Mouse (Mus musculus) stomach, postnatal 0 days (tissue): ENCODE measurements around the gene Arrdc4. TPM values are rescaled to one million over a fixed set of nuclear protein-coding genes. Genes with fewer than 3 reads are reported as not detected.
A peak's percentile ranks its signal among the peaks of the same experiment; 100 is the strongest.

ENCODE experiments used
- ATAC-seq: fragments of 200-750 bp; cut with Nextera tagmentation; 2 replicates; pipeline ENCODE4 v1.8.0; 2017; ENCODE audit not compliant: low FRiP score, low TSS enrichment
- DNase-seq: peaks from one replicate; pipeline ENCODE4 v3.0.0-alpha.2; 2016; ENCODE audit warnings: low spot score
- H3K27ac ChIP-seq: fragments of 300-500 bp; sonication (generic); replicated peaks from 2 replicates; pipeline ENCODE4 v1.5.1; 2014; ENCODE audit warnings: mild to moderate bottlenecking, control low read depth
- H3K27me3 ChIP-seq: fragments of 300-500 bp; sonication (generic); 2 replicates; pipeline ENCODE4 v1.6.1; 2014; ENCODE audit warnings: low read length; ENCODE audit not compliant: control insufficient read depth, insufficient read depth
- H3K36me3 ChIP-seq: fragments of 300-500 bp; sonication (generic); 2 replicates; pipeline ENCODE4 v1.6.1; 2014; ENCODE audit warnings: low read length, mixed read lengths; ENCODE audit not compliant: control insufficient read depth, insufficient read depth
- H3K4me1 ChIP-seq: fragments of 300-500 bp; sonication (generic); replicated peaks from 2 replicates; pipeline ENCODE4 v1.6.1; 2014; ENCODE audit warnings: antibody characterized with exemption; ENCODE audit not compliant: control insufficient read depth, insufficient read depth
- H3K4me2 ChIP-seq: fragments of 300-500 bp; sonication (generic); replicated peaks from 2 replicates; pipeline ENCODE4 v1.6.1; 2014; ENCODE audit warnings: low read depth, mild to moderate bottlenecking, control low read depth, moderate library complexity
- H3K4me3 ChIP-seq: fragments of 300-500 bp; sonication (generic); 2 replicates; pipeline ENCODE4 v1.5.1; 2014; ENCODE audit warnings: low read depth, low read length, control low read depth
- H3K9ac ChIP-seq: fragments of 300-500 bp; sonication (generic); 2 replicates; pipeline ENCODE4 v1.6.1; 2014; ENCODE audit warnings: mild to moderate bottlenecking, low read length, control low read depth, mixed read lengths
- H3K9me3 ChIP-seq: fragments of 300-500 bp; sonication (generic); 2 replicates; pipeline ENCODE4 v1.6.1; 2016; ENCODE audit warnings: low read length; ENCODE audit not compliant: control insufficient read depth
- CTCF ChIP-seq: IDR thresholded peaks from 2 replicates; pipeline ENCODE4 v1.5.1; 2016; ENCODE audit warnings: antibody characterized with exemption, low read depth, mild to moderate bottlenecking, moderate library complexity
- EP300 ChIP-seq: optimal IDR thresholded peaks from 2 replicates; pipeline ENCODE3; 2016; ENCODE audit warnings: antibody characterized with exemption
- WGBS: fragments of 180-500 bp; shearing (Covaris S2); extraction: QIAGEN DNeasy Blood & Tissue Kit; methylation state at CpG from one replicate; pipeline ENCODE4 v1.1.7; 2014; 5-methylcytosine and 5-hydroxymethylcytosine counted together
- polyA plus RNA-seq: library from polyadenylated mRNA; unstranded; fragments of >200 nt; fragmentation: Nextera tagmentation; extraction: Ambion mirVana; gene quantifications from 2 replicates; pipeline ENCODE4 v1.2.1, GENCODE M21; 2015

Arrdc4 gene
- polyA plus RNA-seq, 1 experiment from 2014 or later: 71.9 TPM

- Histone ChIP-seq H3K27ac (no peak overlapping the region), H3K4me1 (no peaks in the 10 kb centered on the region)
These were observed 40.3 kb downstream of the Arrdc4 start for GRCm38 (mm10) chr7:68708563-68709318.

GRCm38 (mm10) chr7:68705162-68705561 lies 43.9 kb downstream of the Arrdc4 start:
- 90% methylated on average over 7 of the region's 7 CpGs for WGBS
- Histone ChIP-seq H3K27ac (no peak overlapping the region), H3K9ac (no peak overlapping the region), H3K4me3 (no peak overlapping the region), H3K9me3 (no peaks in the 10 kb centered on the region), H3K27me3 (no peaks in the 10 kb centered on the region), H3K4me1 (no peaks in the 10 kb centered on the region), H3K4me2 (no peak overlapping the region), H3K36me3 (no peaks in the 10 kb centered on the region)
- no peak for TF ChIP-seq EP300
- peak; percentile 59 for TF ChIP-seq CTCF
- DNase-seq: no peak
- ATAC-seq: no peak

More at GRCm38 (mm10) chr7:68708563-68709318, 40.3 kb downstream of the Arrdc4 start:
- no peak overlapping the region for H3K9ac ChIP-seq
- ATAC-seq (no peak), DNase-seq (no peak)
- no peak for TF ChIP-seq EP300
- TF ChIP-seq CTCF: no peak
- H3K27me3 ChIP-seq: no peaks in the 10 kb centered on the region
- H3K9me3 ChIP-seq: no peaks in the 10 kb centered on the region
- WGBS: 68% methylated on average over 3 of the region's 3 CpGs
- no peaks in the 10 kb centered on the region for H3K36me3 ChIP-seq
- no peak overlapping the region for H3K4me2 ChIP-seq
- H3K4me3 ChIP-seq: no peak overlapping the region

GRCm38 (mm10) chr7:68697313-68697712 lies 51.7 kb downstream of the Arrdc4 start:
- DNase-seq (no peak), ATAC-seq (peak; percentile 75)
- Histone ChIP-seq H3K4me1 (no peaks in the 10 kb centered on the region; the same call in 1 of the 2 replicates), H3K27me3 (no peaks in the 10 kb centered on the region), H3K9ac (no peak overlapping the region), H3K36me3 (no peaks in the 10 kb centered on the region), H3K4me2 (no peak overlapping the region), H3K9me3 (no peaks in the 10 kb centered on the region), H3K27ac (peak overlapping the region; percentile 63), H3K4me3 (no peak overlapping the region)
- TF ChIP-seq CTCF: no peak
- TF ChIP-seq EP300: no peak
- 66% methylated on average over 3 of the region's 3 CpGs for WGBS

GRCm38 (mm10) chr7:68696908-68697307 lies 52.1 kb downstream of the Arrdc4 start:
- WGBS: 36% methylated on average over 6 of the region's 6 CpGs
- TF ChIP-seq CTCF: no peak
- TF ChIP-seq EP300: no peak
- peak overlapping the region; percentile 63 for H3K27ac ChIP-seq
- DNase-seq (peak; percentile 85), ATAC-seq (peak; percentile 96)
- H3K4me1 ChIP-seq: no peaks in the 10 kb centered on the region; the same call in 1 of the 2 replicates
- H3K4me2 ChIP-seq: no peak overlapping the region
- no peaks in the 10 kb centered on the region for H3K9me3 ChIP-seq
- H3K9ac ChIP-seq: no peak overlapping the region
- H3K36me3 ChIP-seq: no peaks in the 10 kb centered on the region
- no peaks in the 10 kb centered on the region for H3K27me3 ChIP-seq
- no peak overlapping the region for H3K4me3 ChIP-seq

- no peak overlapping the region for H3K4me3 ChIP-seq
- H3K36me3 ChIP-seq: no peaks in the 10 kb centered on the region
- H3K9ac ChIP-seq: no peak overlapping the region
- no peaks in the 10 kb centered on the region for H3K27me3 ChIP-seq
- H3K4me1 ChIP-seq: no peaks in the 10 kb centered on the region; the same call in 1 of the 2 replicates
- H3K4me2 ChIP-seq: no peak overlapping the region
- no peak for ATAC-seq
- 68% methylated on average over 5 of the region's 5 CpGs for WGBS
- TF ChIP-seq EP300: no peak
- no peak for TF ChIP-seq CTCF
- H3K27ac ChIP-seq: peak overlapping the region; percentile 30
- H3K9me3 ChIP-seq: no peaks in the 10 kb centered on the region
- no peak for DNase-seq
These were observed 52.6 kb downstream of the Arrdc4 start for GRCm38 (mm10) chr7:68696446-68696845.

GRCm38 (mm10) chr7:68692731-68693130 lies 56.3 kb downstream of the Arrdc4 start:
- Histone ChIP-seq H3K4me1 (no peaks in the 10 kb centered on the region; the same call in 1 of the 2 replicates), H3K4me3 (no peak overlapping the region), H3K27me3 (no peaks in the 10 kb centered on the region), H3K9me3 (no peaks in the 10 kb centered on the region), H3K36me3 (no peaks in the 10 kb centered on the region), H3K4me2 (no peak overlapping the region), H3K27ac (no peak overlapping the region), H3K9ac (no peak overlapping the region)
- ATAC-seq: no peak
- no peak for DNase-seq
- TF ChIP-seq EP300 (no peak), CTCF (no peak)
- WGBS: 64% methylated on average over 4 of the region's 4 CpGs
